Mouse (Mus musculus): ENCODE measurements around the gene Ggt7. TPM values are rescaled to one million over a fixed set of nuclear protein-coding genes. Genes with fewer than 3 reads are reported as not detected.
"Not testable (repeated sequence)": the region's sequence is repeated elsewhere in the genome, so short reads cannot be mapped to it uniquely, and the experiment has no call there.

Gene Ggt7
- polyA plus RNA-seq, 1 experiment, result 4.6 TPM

DNA sequence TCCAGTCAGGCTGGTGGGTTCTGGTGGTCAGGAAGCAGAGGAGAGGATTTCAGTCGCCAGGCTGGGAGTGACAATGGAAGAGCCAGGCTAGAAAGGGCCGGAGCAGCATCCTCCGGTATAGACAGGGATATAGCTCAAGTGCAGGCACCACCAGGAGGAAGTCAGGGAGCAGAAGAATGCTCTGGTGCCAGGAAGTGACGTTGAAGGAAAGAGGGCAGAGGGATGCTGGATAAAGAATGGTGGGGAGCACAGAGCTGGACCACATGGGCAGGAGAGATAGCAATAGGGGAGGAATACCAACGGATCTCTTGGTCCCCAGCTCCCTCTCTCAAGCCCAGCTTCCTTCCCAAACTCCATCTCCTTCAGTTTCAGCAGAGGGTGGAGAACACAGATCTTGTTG, 4.5 kb downstream of the Ggt7 start:
- 73% methylated on average over 5 of the region's 5 CpGs for WGBS
- DNase-seq (ENCODE audit: low read depth, low spot score), result no peak

DNA sequence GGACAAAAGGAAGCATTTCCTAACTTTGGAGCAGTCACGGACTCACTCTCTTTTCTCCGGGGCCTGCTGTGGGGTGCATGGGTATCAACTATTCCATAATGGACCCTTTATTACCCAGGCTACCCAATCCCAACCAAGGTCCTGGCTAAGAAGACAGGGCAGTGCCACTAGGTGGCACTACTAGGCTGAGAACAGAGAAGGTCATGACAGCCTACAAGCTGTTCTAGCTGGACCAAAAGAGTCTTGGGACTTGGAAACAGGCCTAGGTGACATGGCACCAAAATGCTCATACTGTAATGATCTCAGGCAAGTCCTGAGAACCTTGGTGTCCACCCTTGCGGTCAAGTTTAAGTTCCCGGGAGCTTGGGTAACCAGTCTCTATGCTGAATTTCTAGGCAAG, 5.6 kb downstream of the Ggt7 start:
- WGBS, result 44% methylated on average over 4 of the region's 4 CpGs
- DNase-seq (ENCODE audit: low read depth, low spot score), result no peak

GRCm38 (mm10) chr2:155507721-155508470, 10.1 kb downstream of the Ggt7 start:
- DNase-seq (ENCODE audit: low read depth, low spot score), result no peak

GRCm38 (mm10) chr2:155505811-155506210, 12.2 kb downstream of the Ggt7 start:
- no peak for DNase-seq (ENCODE audit: low read depth, low spot score)
- WGBS, result 91% methylated on average over 9 of the region's 9 CpGs

More at GRCm38 (mm10) chr2:155507721-155508470, 10.1 kb downstream of the Ggt7 start:
- 84% methylated on average over 10 of the region's 10 CpGs for WGBS

DNA sequence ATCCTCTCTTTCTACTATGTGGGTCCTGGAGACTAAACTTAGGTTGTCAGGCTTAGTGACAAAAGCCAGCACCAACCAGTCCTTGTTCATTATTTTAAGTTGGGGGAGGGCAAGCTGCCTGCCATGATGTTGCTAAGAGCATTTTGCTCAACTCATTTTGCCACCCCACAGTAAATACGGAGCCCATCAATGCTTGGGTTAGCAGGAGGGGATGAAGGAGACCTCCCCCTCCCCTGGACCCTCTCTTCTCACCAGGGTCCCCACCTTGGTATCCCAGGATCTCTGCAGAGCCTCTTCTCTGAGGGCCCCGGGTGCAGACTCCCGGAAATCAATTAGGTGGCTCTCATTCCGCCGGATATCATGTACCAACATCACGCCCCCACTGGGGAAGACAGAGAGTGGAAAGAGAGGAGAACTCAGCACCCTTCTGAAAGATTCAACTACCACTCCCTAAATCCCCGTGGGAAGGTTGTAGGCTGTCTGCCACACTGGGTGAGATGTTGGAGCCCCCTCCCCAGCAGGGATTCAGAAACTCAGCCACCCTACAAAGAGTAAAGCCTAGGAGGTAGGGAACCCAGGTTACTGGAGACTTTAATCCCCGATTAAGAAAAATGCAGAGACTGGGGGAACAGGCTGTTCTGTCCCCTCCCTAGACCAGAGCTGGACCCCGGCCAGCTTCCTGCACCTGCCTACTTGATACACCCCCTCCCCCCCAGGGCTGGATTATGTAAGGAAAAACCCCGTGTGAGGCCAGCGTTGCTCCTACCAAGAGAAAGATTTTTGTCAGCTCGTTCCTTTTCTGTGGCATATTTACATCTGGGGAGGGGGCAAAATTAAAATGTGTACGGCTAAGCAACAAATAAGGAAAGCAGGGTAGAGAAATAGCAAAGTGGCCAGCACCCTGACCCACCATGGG, 13.3 kb downstream of the Ggt7 start:
- no peak for DNase-seq (ENCODE audit: low read depth, low spot score)
- 34% methylated on average over 13 of the region's 13 CpGs for WGBS

GRCm38 (mm10) chr2:155502596-155502995, 15.4 kb downstream of the Ggt7 start:
- 74% methylated on average over 7 of the region's 7 CpGs for WGBS
- DNase-seq (ENCODE audit: low read depth, low spot score), result no peak

DNA sequence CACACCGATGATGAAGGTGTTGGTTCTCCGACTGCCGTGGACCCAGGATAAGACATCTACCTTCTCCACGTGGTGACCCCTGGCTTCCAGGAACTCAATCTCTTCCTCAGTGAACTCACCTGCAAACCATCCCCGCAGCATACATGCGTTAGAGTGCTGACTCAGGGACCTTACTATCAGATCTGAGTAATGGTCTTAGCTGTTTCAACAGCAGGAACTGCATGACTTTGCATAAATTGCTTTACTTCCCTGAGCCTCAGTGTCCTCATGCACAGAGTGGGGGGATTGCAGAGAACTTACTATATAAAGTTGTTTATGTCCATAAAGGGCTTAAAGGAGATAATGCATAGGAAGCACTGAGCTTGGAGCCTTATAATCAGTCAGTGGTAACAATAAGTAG, 27.0 kb downstream of the Ggt7 start:
- WGBS, result 85% methylated on average over 6 of the region's 6 CpGs
- no peak for DNase-seq (ENCODE audit: low read depth, low spot score)

GRCm38 (mm10) chr2:155482021-155482420, 36.0 kb downstream of the Ggt7 start:
- 61% methylated on average over 3 of the region's 3 CpGs for WGBS
- peak; percentile 36 for DNase-seq (ENCODE audit: low read depth, low spot score)

GRCm38 (mm10) chr2:155473570-155474088, 44.4 kb downstream of the Ggt7 start, which contains the start of gene Ncoa6:
TSS of gene Ncoa6 (minus strand) at chr2:155473894.
- under 1% methylated on average over 53 of the region's 72 CpGs for WGBS
- DNase-seq (ENCODE audit: low read depth, low spot score), result peak; percentile 27

GRCm38 (mm10) chr2:155472671-155473569, 45.1 kb downstream of the Ggt7 start:
- 1% methylated on average over 68 of the region's 71 CpGs for whole genome bisulfite sequencing
- peak; percentile 19 for DNase-seq (ENCODE audit: low read depth, low spot score)

DNA sequence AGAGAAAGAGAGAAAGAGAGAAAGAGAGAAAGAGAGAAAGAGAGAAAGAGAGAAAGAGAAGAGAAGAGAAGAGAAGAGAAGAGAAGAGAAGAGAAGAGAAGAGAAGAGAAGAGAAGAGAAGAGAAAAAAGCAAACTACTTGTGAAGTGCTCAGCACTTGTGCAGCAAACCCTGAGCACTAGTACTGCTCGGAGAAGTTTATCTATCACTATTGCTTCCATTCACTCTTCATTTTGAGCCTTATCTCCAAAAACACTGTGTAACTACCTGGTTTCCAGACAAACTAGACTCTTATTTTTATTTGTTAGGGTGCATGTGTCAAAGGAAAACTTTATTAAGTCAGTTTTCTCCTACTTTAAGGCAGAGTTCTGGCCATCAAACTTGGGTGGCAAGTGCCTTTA, 51.2 kb downstream of the Ggt7 start:
- WGBS, result 94% methylated on average over 1 of the region's 1 CpGs
- no peak for DNase-seq (ENCODE audit: low read depth, low spot score)

DNA sequence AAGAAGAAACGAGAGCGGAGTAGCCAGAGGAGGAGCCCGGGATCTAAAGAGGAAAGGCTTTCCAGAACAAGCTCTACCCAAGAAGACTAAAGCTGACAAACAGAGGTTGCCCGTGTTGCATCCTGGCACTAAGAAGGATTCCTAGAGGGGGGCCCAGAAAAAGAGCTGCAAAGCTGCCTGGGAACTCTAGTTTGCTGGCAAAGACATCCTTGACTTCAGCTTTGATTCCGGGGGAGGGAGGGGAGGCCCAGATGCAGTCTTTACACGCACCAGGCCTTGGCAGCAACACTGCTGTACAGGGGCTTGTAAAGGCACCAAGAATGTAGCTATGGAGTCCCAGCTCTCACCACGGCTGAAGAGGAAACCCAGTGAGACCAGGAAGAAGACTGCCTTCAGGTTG, 64.4 kb downstream of the Ggt7 start:
- 71% methylated on average over 7 of the region's 7 CpGs for WGBS
- DNase-seq (ENCODE audit: low read depth, low spot score), result no peak

DNA sequence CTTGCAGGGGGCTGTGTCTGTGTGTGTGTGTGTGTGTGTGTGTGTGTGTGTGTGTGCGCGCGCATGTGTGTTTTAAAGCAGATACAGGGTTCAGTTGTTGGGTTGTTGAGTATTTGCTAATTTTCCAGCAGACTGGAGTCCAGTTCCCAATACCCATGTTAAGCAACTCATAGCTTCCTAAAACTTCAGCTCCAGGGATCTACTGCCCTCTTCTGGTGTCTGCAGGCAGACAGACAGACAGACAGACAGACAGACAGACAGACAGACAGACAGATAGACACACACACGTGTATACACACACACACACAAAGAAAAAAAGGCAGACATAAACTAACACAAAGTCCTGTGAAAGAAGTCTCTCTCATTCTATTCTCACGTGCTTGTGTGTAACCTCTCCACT, 66.8 kb downstream of the Ggt7 start:
- DNase-seq (ENCODE audit: low read depth, low spot score), result no peak
- WGBS, result 84% methylated on average over 5 of the region's 5 CpGs

GRCm38 (mm10) chr2:155447906-155448305, 70.1 kb downstream of the Ggt7 start:
- DNase-seq (ENCODE audit: low read depth, low spot score), result not testable (repeated sequence)
- WGBS, result 100% methylated on average over 1 of the region's 1 CpGs

DNA sequence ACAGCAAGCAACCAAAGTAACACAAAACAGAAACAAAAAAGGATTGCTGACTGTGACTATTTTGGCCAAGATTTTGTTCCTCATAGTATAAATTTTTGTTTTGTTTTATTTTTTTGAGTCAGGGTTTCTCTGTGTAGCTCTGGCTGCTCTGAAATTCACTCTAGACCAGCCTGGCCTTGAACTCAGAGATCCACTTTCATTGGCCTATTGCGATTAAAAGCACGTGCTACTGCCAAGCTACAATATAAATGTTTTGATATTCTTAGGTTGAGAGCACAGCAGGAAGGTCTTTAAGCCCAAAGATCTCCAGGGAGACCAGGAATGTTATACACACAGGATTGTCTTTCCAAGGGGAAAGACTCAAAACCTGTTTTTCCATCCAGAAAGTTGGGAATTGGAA, 74.6 kb downstream of the Ggt7 start:
- WGBS, result 17% methylated on average over 2 of the region's 2 CpGs

DNA sequence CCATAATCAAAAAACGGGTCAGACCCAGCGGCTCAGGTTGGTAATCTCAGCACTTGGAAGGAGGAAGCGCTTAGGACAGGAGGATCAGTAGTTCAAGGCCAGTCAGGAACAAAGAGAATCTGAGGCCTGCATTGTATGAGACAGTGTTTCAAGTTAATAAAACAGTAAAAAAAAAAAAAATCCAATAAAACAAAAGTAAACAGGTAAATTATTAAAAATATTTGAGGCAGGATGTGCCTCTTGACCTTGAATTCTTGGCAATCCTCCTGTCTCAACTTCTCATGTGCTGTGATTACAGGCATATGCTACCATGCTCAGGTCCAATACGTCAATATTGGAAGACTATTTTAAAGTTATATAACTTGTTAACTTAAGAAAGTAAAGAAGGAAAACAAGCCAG, 75.1 kb downstream of the Ggt7 start:
- 37% methylated on average over 4 of the region's 4 CpGs for WGBS
- peak; percentile 6 for DNase-seq (ENCODE audit: low read depth, low spot score)

More for the DNA sequence above, 74.6 kb downstream of the Ggt7 start:
- no peak for DNase-seq (ENCODE audit: low read depth, low spot score)

Measured in large intestine, adult 2 months (tissue).